Comparison of ENCODE assay signal across 9 mouse cellular contexts in the genomic region with DNA sequence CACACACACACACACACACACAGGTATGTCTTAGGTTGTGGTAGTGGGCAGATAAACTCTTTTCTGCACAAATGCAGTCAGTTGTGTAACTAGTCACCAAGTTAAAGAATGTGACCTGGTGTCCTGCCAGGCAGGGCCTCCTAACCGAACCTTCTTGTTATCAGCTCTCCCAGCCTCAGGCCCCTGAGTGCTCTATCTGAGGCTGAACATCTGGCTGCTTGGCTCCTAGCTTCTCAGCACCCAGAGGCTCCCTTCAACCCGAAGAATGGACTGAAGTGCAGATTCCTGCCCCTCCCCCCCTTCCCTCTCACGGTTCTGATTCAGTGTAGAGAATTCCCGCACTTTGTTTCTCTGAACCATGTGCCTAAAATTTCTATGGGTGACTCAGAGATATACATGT. TPM values are rescaled to one million over a fixed set of nuclear protein-coding genes. Genes with fewer than 3 reads are reported as not detected.
DNase-seq lines count a peak whose midpoint lies in the region; ATAC-seq lines count a peak whose summit lies in the region.
"Had no signal": no experiment of that assay in that cellular context is flagged by ENCODE, and none has a peak within 500 bp of the region (broad histone marks: within the 10 kb centered on the region; RNA-seq: fewer than 3 reads in every experiment).

No protein-coding gene starts in this region.

- ATAC-seq in hindbrain, embryonic 12.5 days (ENCODE audit: low FRiP score), result no peak
- ATAC-seq in hindbrain, embryonic 16.5 days, result no peak
- ATAC-seq: forebrain, embryonic 16.5 days had no signal

- H3K4me2 ChIP-seq in hindbrain, embryonic 12.5 days (replicated peaks), result 0 out of 2 replicates have a peak overlapping the region, but pooled peaks have one; percentile 11
- H3K4me2 ChIP-seq in hindbrain, embryonic 16.5 days (ENCODE audit: low read length), result no peak overlapping the region; the same call in 1 of the 2 replicates

- H3K27me3 ChIP-seq in hindbrain, embryonic 12.5 days, result no peaks in the 10 kb centered on the region
- H3K27me3 ChIP-seq in hindbrain, embryonic 16.5 days (replicated peaks; ENCODE audit: control insufficient read depth, insufficient read depth, low read length), result no peaks in the 10 kb centered on the region

- no peak overlapping the region for H3K27ac ChIP-seq in hindbrain, embryonic 12.5 days
- no peak overlapping the region for H3K27ac ChIP-seq in hindbrain, embryonic 16.5 days (ENCODE audit: low read depth, low read length)

- no peaks in the 10 kb centered on the region for H3K36me3 ChIP-seq in hindbrain, embryonic 12.5 days
- no peaks in the 10 kb centered on the region for H3K36me3 ChIP-seq in hindbrain, embryonic 16.5 days (ENCODE audit: control insufficient read depth, insufficient read depth, low read length)

- peak; percentile 94 for DNase-seq in c-Kit-positive CD71-positive TER-119-positive erythroid progenitor cells, embryonic 14.5 days (ENCODE audit: low spot score)
- peak; percentile 38 for DNase-seq in kidney, adult 18-20 months
- peak; percentile 20 to 43 for DNase-seq in lung, postnatal 4 days
- DNase-seq in layer of hippocampus, adult 11-12 months (ENCODE audit: low spot score), result no peak
- no peak for DNase-seq in cerebellum, adult 18-20 months
- no peak for DNase-seq in layer of hippocampus, adult 9-10 months (ENCODE audit: low spot score)

- no peak overlapping the region for H3K4me3 ChIP-seq in hindbrain, embryonic 12.5 days
- H3K4me3 ChIP-seq in hindbrain, embryonic 16.5 days (ENCODE audit: low read length), result no peak overlapping the region

- H3K9ac ChIP-seq in hindbrain, embryonic 12.5 days, result no peak overlapping the region
- H3K9ac ChIP-seq in hindbrain, embryonic 16.5 days (ENCODE audit: low read depth, low read length), result no peak overlapping the region

- no peaks in the 10 kb centered on the region for H3K9me3 ChIP-seq in hindbrain, embryonic 12.5 days (replicated peaks)
- H3K9me3 ChIP-seq in hindbrain, embryonic 16.5 days (ENCODE audit: control insufficient read depth, low read length), result no peaks in the 10 kb centered on the region

- 16% methylated on average over 4 of the region's 4 CpGs for WGBS in hindbrain, embryonic 12.5 days
- WGBS in hindbrain, embryonic 16.5 days, result 18% methylated on average over 4 of the region's 4 CpGs

- peaks cover 46% of the 10 kb centered on the region for H3K4me1 ChIP-seq in hindbrain, embryonic 12.5 days
- peaks cover 27% of the 10 kb centered on the region for H3K4me1 ChIP-seq in hindbrain, embryonic 16.5 days (ENCODE audit: control insufficient read depth, insufficient read depth, low read depth, low read length)

RNA-seq across cellular contexts. Expression of a gene that starts 3.6 kb away (rescaled TPM):
- polyA plus RNA-seq in hindbrain, embryonic 12.5 days (2016; fragmentation: Nextera tagmentation; extraction: Ambion mirVana), result 39.0 and 43.1 TPM in 2 replicates
- 27.1 and 31.7 TPM in 2 replicates for polyA plus RNA-seq in hindbrain, embryonic 16.5 days (2015; fragmentation: Nextera tagmentation; extraction: Ambion mirVana)

Comparison
In these comparisons a context has a peak if more than half of its experiments do, and no peak if none do; other contexts are left out.
1. DNase-seq: peak in c-Kit-positive CD71-positive TER-119-positive erythroid progenitor cells, embryonic 14.5 days (single experiment), kidney, adult 18-20 months (single experiment) and lung, postnatal 4 days (2 of 2); none in layer of hippocampus, adult 11-12 months (single experiment), cerebellum, adult 18-20 months (0 of 2) and layer of hippocampus, adult 9-10 months (single experiment).